Mouse (Mus musculus) ZHBTc4 (cell line): ENCODE measurements around the gene Slc4a1ap.
A peak's percentile ranks its signal among the peaks of the same experiment; 100 is the strongest.

Experiments used
- DNase-seq: peaks from one replicate; pipeline ENCODE4 v3.0.0-alpha.2; 2011; ENCODE audit warnings: low read depth, low spot score

The Slc4a1ap gene

GRCm38 (mm10) chr5:31566457-31566856 lies 39.7 kb downstream of the Slc4a1ap start:
- no peak for DNase-seq

DNA sequence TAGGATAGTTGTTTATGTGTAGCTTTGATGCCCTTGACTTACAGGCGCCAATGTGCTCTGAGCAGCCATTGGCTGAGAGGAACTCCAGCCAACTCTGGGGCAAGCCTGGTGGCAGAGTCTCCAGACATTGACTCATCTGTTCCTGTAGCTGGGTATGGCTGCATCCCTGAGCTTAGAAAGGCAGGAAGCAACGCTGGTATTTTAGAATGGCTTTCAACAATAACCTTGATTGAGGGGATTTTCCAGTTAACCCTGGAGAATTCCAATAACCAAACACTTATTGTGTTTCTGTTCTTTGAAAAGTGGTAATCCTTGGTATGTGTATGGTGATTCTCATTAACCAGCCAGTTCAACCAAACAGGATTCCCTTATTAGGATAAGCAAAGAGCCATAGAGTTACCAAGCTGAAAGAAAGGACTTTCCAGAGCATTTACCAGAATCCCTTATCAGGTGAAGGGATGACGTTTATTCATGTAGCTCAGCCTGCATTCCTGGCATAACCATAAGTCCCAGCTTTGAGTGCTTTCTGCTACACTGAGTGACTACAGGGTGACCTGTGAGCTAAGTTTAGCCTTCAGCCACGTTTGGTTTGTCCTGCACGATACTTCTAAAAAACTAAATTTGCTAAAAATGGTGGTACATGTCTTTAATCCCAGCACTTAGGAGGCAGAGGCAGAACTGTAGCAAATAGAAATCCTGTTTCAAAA lies 41.3 kb downstream of the Slc4a1ap start:
- DNase-seq: no peak

DNA sequence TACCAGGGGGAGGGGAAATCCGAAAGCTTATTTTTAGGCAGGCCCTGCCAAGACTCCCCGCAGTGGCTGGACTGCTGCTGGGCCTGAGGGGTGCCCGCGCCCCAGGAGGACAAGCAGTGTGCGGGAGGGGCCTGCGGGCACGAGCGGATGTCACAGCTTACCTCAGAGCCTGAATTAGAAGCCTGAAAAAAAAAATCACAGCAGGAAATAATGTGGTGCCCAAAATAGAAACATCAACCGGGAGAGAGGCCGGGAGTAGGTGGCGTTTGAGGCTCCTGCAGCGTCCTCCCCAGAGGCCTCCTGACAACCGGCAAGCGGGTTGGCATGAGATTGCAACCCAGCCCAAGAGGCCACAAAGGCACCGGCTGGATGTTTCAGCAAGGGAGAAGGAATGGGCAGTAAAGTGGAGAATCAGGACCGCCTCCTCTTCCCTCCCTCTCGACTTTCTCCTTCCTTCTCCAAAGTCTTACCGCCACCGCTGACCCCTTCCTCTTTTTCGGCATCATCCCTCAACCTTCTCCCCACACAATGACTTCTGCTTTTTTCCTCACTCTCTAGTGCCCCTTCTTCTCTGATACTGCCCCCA lies 44.3 kb downstream of the Slc4a1ap start:
- no peak for DNase-seq

DNA sequence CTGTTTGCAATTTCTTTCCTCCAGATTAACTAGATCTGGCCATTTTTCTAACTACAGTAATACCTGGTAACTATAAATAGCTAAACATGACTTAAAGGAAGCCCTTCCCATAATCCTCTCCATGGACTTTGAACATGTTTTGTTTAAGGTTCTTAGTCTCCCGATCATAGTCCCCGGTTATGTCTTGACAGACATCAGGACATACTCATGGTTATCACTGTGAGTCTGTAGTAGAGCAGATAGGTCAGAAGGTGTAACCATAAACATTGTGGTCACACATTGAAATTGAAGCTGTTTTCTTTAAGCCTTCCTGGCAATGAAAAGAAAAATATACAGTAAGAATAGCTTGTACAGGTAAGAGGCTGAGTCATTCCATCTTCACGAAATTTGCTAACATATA lies 46.9 kb downstream of the Slc4a1ap start:
- DNase-seq: no peak

DNA sequence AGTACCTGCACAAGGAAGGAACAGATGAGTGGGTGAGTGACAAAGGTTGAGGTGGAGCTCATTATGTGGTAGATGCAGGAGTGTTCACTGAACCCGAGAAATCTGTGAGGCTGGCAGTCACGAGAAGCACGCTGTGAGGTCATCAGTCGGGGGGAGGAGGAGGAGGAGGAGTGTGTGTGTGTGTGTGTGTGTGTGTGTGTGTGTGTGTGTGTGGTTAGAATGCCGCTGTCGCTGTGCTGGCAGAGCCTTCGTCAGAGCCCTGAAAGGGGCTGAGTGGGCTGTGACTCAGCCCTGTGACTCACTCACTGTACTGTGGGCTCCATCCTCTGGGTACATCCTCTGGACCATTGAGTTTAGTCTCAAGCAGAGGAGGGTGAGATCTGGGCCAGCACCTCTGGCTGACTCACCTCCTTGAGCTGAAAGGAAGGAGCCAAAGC lies 49.8 kb downstream of the Slc4a1ap start:
- no peak for DNase-seq

DNA sequence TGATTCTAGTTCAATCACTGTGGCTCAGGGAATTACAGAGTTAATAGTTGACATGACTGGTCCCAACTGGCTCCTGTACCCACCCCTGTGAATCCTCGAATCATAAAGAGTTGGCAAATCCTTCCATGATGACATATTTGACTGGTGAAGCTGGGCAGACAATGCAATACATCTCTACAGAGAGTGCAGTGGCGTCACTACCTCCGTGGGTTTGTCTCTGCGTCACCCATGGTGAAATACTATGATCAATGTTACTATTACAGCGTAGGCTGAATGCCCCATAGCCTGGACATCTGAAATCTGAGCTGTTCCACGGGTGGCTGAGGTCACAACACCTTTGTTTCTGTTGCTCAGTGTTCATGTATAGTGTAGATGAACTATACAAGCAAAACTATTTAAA lies 54.5 kb downstream of the Slc4a1ap start:
- DNase-seq: no peak

DNA sequence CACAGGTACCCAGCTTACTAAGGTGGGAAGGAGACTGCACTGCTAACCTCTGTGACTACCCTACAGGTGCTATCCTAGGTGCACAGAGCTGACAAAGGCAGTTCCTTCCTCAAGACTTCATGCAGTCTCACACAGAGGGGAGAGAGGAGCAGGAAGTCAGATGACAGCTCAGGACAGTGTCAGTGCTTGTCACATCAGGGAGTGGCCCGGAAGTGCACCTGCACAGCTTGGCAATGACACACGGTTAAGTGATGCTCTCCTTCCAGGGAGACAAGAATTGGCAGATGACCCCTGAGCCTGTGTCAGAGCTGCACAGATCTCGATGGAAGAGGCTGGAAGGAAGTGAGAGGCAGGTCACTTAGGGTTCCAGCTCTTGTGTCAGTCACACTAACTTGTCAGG lies 55.1 kb downstream of the Slc4a1ap start:
- DNase-seq: no peak

DNA sequence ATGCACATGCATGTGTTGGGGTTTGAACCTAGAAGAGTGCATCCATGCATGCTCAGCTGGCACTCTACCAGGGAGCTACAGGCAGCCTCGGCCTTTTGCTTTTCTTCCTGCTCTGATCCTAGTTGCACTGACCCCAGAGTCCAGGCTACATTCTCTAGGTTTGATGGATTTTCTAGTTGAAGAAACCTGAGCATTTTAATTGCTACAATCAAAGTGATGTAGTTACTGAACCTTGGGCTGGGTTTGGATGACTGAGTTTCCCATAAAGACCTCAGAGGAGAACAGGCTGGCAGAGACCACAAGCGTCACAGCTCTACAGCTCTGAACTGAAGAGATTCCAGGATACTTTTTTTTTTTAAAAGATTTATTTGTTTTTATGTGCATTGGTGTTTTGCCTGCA lies 56.5 kb downstream of the Slc4a1ap start:
- DNase-seq: no peak

DNA sequence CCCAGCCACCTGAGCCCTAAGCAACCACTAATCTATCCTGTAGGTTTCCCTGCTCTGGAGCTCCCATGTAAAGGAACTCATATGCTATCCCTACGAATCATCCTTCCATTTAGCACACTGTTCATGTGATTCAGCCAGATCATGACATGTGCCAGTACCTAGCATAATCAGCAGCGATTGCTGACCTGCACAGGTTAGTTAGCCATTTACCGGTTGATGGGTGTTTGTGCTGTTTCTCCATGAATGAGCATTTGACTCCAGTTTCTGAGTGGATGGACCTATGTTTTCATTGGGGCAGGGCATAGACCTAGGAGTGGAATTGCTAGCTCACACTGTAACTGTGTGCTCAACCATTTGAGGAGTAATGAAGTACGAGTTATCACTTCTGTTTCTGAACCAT lies 58.7 kb downstream of the Slc4a1ap start:
- no peak for DNase-seq

GRCm38 (mm10) chr5:31588016-31588415 lies 61.2 kb downstream of the Slc4a1ap start:
- DNase-seq: no peak

GRCm38 (mm10) chr5:31588672-31589071 lies 61.9 kb downstream of the Slc4a1ap start:
- DNase-seq: peak; percentile 54

GRCm38 (mm10) chr5:31589711-31590319 lies 63.0 kb downstream of the Slc4a1ap start:
- DNase-seq: no peak

DNA sequence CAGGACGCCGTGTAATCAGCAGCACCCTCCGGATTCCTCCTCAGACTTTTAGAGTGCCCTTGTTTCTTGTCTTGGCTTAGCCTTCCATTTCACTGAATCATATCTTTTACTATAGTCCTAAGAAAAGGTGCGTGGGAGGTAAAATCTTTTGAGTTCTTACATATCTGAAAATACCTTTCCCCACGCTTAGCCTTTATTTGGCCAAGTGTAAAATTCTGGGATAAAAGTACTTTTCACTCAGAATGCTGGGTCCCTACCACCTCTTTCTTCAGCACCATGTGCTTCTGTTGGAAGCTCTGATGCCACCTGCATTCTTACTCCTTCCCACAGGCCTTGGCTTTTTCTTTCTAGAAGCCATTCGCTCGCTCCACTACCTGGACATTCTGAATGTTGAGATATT lies 64.3 kb downstream of the Slc4a1ap start:
- DNase-seq: no peak

GRCm38 (mm10) chr5:31595868-31596267 lies 69.1 kb downstream of the Slc4a1ap start:
- DNase-seq: peak; percentile 39

- DNase-seq: peak; percentile 78
Measured at GRCm38 (mm10) chr5:31596481-31597429, 70.0 kb downstream of the Slc4a1ap start, which contains the start of gene Mrpl33. TSS of gene Mrpl33 (plus strand) at chr5:31596935.

DNA sequence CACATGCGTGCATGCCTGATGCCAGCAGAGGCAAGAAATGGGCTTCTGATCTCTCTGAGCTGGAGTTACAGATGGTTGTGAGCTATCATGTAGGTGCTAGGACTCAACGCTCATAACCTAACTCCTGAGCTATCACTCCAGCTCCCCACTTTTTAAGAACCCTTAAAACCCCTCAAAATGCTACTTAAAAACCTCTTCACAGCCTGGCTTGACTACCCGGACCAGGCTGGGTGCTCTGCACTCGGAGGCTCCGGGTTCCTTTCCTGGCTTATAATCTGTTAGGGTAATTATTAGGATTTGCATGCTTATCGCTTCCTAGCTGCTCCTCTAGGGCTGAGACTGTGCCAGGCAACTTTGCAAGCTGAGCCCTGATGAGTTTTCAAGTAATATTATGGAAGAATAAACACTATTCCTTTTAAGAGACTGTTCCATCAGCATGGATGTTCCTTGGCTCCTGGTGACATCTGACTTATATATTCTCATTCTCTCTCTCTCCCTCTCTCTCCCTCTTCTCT lies 70.7 kb downstream of the Slc4a1ap start:
- DNase-seq: no peak

DNA sequence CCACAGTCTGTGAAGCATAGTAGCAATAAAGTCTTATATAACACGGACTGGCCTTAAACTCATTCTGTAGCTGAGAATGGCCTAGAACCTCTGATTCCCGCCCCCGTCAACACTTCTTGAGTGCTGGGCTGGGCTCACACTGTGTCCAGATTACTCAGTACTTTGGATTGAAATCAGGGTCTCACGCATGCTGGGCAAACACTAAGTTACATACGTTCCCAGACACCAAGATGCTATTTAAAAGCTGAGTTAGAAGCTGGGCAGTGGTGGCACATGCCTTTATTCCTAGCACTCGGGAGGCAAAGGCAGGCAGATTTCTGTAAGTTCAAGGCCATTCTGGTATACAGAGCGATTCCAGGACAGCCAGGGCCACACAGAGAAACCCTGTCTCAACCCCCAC lies 71.3 kb downstream of the Slc4a1ap start:
- no peak for DNase-seq

DNA sequence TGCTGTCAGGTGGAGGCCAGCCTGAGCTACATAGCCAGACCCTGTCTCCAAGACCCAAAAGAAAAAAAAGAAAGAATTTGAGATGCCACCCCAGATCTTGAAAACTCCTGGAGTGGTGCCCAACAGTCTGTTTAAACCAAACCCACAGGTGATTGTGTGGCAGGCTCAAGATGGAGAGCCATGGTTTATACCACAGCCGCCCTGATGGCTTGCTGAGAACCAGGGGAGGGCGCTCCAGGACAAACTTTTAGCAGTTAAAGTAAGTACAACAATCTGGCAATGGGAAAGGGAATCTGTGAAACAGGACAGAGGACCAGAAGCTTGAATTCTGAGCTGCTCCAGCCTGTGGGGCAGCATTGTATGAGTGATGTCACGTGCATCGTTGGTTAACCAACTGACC lies 71.8 kb downstream of the Slc4a1ap start:
- peak; percentile 79 for DNase-seq

GRCm38 (mm10) chr5:31599161-31599560 lies 72.4 kb downstream of the Slc4a1ap start:
- peak; percentile 84 for DNase-seq

GRCm38 (mm10) chr5:31601162-31601722 lies 74.4 kb downstream of the Slc4a1ap start:
- DNase-seq: no peak

DNA sequence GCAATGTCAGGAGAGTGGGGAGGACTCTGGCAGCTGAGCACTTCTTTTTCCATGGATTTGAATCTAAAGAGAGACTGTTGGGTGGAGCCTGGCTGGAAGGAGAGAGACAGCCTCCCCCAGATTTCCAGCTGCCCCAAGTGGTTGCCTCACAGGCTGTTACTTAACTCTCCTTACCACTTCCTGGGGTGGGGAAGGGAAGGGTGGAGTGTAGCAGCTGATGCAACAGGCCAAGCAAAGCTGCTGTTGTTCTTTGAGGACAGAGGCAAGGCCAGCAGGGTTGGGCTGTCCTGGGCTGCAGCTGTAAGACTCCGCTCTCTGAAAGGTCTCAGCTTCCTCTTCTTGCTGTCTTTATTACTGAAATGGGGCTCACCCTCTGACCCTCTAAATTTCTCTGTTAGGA lies 75.6 kb downstream of the Slc4a1ap start:
- peak; percentile 73 for DNase-seq
